Mouse (Mus musculus) lung, postnatal 36 days (tissue): ENCODE results near the gene Iars2.
A peak's percentile ranks its signal among the peaks of the same experiment; 100 is the strongest.

ENCODE experiments used
- DNase-seq: peaks from one replicate; pipeline ENCODE4 v3.0.0; 2022; ENCODE audit warnings: mixed read lengths

The Iars2 gene

DNA sequence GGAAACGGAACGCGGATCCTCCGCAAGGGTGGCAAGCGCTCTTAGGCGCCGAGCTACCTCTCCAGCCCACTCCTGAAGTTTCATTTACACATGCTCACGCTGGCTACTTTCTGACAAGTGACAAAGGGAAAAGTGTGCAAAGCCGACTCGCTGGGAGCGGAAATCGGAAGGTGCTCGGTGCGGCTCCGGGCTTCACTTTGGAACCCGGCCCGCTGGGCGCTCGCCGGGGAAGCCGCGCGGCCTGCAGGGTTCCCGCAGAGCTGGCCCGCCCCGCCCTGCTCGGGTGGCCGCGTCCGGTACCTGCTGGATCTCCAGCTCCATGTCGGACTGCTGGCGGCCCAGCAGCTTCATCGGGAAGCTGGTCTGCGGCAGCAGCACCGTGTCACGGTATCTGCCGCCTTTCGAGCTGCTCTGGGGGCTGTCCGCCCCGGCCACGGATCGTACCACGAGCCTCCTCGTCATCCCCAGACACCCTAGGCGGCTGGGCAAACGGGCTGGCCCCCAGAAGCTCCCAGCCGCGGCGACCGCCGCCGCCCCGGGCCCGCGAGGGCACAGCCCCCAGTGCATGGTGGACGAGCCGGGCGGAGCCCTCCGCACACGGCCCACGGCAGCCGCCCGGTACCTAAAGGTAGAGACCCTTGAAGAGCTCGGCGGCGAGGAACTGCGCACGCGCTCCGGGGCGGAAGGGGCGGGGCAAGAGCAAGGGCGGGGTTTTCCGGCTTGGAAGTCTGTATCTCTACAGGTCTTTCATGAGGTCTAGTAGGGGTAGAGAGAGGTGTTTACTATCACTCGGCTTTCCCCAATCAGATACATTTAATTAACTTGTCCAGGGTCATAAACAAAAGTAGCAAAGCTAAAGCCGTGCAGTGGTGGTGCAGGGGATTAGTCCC lies at the start of gene Iars2:
Gene Iars2 (minus strand): TSS at position 676 of the 890 bp plus-strand sequence.
- DNase-seq = peak; percentile 94

DNA sequence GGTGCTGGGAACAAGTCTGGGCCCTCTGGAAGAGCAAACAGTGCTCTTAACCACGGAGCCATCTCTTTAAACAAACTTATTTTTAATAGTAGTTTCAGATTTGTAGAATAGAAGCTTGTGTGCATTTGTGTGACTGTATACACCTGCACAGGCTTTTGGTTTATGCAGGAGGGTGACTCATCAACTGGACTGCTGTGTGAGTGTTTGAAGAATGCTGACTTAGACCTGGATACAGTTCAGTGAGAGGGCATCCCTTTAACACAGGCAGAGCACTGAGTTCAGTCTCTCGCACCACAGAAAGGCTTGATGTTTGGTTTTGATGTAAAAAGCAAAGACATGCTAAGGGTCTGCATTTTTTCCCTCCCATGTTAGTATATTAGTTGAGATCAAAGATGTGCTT lies 48.2 kb upstream of the Iars2 start:
- DNase-seq = no peak

DNA sequence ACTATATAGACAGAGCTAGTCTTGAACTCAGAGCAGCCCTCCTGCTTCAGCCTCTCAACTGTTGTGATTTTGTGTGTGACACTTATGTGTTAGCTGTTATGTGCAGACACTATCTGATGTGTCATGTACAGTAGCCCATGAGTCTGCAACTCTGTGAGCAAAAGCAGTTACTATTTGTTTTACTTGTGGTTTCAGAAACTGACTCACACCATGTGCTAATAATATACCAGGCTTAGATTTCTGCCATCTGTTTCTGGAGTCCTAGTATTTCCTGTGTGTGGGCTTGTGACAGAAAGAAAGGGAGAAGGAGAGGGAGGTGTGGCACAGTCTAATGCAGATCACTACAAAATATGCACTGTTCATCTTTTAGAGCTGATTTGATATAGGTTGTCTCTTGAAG lies 47.2 kb upstream of the Iars2 start:
- no peak for DNase-seq

DNA sequence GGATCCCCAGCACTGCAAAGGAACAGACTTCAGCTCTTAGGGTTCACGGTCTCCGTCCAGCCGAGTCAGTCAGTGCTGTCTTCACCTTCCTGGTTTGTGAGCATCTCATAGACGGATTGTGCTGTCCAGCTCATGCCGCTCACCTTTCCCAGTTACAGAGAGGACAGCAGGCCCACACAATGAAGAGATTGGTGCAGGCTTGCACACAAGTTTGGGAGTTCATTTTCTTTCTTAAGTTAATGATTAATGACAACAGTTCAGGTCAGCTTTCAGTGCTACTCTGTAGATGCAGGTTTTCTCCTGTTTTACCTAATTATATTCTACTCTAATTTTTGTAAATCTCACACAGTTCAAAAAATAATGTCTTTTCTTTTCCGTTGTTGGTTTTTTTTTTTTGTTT lies 40.8 kb upstream of the Iars2 start:
- DNase-seq = no peak

DNA sequence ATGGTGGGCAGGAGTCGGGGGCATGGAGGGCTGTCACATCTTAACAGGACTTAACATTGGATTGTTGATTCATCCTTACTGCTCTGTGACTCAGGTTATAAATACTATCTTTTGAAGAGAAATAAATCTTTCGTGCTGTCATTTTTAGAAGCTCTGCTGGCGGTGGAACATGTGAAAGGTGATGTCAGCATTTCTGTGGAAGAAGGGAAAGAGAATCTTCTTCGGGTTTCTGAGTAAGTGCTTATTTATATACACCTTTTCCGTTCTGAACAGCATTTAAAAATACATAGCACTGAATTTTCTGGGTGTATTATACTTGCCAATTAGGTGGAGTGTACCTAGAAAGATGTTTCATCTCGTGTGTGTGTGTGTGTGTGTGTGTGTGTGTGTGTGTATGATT lies 38.2 kb upstream of the Iars2 start:
- DNase-seq = no peak

DNA sequence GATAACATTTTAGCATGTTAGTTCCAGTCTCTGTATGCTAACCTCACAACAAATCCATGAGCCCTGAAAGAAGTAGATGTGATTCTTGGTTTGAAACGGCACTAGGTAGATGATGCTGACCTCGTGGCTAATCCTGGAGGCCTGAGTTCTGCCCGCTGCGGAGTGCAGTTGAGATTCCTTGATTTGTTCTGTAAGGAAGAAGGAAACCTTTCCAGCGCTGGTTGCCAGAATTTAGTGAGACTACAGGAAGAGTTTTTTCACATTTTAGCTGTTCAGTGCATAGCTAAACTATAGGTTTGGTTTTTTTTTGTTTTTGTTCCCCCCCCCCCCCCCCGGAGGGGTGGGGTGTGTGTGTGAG lies 35.0 kb upstream of the Iars2 start:
- DNase-seq = no peak

DNA sequence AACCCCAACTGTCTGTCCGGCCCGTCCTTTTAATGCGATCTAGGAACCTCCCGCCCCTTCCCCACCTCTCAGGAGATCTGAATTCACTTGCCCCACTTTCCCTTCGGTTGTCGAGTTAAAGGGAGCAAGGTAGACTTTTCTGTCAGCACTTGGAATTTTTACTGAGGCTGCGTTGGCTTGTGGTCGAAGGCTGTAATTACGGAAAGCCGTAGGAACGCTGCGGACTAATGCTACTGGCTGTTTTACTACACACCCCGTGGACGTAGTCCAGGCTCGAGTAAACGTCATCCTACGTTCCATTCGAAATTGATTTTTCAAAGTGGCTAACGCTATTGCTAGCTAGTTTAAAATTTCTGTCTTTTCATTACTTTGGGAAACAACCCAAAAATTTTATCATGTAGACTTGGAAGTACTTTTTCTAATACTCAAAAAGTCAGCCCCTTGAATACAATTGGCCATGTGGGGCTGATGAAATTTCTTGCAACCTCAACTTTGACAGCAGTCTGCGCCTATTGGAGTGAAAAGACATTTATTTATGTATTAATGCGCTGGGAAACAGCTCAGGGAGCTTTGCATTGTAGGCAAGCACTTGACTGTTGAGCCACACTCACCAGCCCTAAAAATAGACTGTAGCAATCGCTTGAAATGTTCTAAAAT lies 34.5 kb upstream of the Iars2 start:
- DNase-seq = peak; percentile 62

DNA sequence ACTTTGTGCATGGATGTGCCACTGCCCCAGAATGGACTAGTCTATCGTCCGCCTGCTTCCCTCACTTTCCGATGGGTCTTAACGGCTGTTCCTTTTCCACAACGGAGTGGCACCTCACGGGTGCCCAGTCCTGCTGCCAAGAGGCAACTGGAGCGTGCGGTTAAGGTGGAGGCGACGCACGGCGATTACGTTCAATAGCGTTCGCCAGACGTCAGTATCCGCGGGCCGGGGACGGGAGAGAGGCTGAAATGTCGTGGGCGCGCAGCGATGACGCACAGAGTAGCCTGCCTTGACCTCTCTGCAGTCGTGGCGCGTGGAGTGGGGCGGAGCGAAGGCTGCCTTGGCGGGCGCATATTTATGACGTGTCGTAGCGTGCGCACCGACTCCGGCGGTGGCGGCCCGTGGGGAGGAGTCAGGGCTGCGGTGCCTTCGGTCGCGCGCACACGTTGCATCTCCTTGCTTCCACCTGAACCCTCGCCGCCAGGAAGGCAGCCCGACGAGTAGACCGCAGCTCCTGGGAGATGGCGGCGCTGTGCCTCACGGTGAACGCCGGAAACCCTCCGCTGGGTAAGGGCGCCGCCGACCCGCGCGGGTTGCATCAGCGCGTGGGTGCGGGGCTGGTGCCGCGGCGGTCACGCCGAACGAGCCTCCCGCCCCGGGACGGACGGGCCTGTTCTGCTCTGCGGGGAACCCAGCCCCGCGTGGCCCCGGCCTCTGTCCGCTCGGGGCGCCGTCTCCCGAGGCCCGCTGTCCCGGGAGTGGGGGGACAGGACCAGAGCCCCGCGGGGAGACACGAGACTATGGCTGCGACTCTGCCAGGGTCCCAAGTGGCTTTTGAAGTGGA lies 33.7 kb upstream of the Iars2 start, which contains the start of gene Eprs:
Gene Eprs (plus strand): TSS at position 368 of the 844 bp plus-strand sequence.
- peak; percentile 99 for DNase-seq

DNA sequence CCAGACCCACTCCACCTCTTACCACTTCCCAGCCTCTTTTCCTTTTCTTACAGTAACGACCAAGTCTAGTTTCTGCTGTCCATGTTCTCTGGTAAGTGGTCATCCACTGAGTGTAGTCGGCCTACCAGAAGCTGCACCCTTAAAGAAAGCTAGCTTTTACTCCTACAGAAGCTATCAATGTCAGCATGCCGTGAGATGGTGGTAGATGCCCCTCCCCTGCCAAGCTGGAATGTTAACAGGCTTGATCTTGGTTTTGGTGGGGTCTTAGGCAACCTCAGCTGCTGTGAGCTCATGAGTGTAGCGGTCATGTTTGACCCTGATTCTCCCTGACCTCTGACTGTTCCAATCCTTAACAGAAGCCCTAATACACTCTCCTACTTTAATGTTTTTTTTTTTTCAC lies 29.0 kb upstream of the Iars2 start:
- DNase-seq = no peak

DNA sequence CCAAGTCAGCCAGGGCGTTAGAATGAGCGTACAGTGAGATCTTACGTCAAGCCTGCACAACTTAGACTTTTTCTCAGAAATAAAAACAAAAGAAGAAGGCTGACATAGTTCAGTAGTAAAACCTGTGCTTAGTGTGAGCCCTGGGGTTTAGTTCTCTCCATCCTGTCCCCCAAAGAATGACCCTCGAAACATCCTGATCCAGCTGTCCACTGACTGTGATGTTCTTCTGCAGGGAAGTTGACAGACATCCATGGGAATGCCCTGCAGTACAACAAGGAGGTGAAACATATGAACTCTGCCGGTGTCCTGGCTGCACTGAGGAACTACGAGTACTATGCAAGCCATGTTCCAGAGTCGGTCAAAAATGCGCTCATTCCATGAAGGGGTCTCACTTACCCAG lies 27.1 kb upstream of the Iars2 start:
- no peak for DNase-seq

DNA sequence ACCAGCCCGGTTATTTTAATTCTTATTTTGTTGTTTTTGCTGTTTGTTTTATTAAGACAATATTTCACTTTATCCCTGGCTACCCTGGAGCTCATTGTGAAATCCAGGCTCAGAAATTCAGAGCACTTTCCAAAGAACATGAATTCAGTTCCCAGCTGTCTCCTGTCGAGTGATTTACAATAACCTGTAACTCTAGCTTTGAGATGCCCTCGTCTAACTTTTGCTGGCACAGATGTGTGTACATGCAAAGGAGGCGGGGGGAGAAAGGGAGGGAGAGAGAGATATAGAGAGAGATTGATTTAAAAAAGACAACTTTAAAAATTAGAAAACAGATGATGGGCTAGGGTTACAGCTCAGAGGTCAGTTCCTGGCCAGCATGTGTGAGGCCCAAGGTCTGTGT lies 25.5 kb upstream of the Iars2 start:
- no peak for DNase-seq

DNA sequence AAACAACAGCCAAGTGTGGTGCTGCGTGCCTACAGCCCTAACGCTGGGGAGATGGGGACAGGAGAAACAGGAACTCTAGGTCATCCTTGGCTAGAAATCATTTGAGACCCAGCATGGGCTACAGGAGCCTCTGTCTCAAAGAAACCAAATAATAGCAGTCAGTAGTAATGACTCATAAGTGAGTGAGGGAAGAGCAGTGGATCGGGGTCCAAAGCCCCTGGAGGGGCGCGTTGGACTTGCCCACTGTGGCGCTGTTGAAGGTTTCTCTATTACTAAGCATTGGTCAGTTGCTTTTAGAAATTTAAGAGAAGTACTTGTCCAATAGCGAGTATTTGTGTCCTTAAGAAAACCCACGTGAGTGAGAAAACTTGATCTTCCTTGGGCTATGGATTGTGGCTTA lies 24.2 kb upstream of the Iars2 start:
- no peak for DNase-seq

DNA sequence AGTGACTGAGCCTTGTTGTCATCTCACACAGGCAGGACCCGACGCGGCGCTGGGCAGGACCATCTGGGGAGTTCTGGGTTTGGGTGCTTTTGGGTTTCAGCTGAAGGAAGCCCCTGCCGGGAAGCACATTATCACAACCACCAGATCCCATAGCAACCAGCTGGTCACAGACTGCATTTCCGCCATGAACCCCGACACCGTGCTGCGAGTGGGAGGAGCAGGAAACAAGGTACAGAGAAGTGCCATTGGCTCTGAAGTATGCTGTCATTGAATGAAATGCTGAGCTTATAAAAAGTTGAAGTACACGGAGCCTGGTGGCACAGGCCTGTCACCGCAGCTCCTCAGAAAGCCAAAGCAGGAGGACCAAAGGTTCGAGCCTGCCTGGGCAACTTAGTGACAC lies 23.0 kb upstream of the Iars2 start:
- DNase-seq = no peak

DNA sequence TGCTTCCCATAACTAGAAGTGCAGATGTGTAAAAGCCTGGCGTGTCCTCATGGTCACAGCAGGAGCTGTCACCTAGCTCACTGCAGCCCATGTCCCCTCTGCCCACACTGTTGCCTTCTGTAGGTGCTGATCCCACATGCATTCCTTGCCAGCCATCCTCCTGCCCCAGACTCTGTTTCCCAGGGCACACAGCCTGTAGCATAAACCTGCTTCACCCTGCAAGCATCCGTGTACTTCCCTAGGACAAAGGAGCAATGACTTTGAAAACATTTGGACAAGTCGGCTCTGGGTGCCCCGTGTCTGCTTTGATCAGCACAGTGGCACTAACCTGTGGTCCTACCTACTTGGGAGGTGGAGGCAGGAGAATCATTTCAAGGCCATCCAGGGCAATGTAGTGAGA lies 21.4 kb upstream of the Iars2 start:
- DNase-seq = no peak

DNA sequence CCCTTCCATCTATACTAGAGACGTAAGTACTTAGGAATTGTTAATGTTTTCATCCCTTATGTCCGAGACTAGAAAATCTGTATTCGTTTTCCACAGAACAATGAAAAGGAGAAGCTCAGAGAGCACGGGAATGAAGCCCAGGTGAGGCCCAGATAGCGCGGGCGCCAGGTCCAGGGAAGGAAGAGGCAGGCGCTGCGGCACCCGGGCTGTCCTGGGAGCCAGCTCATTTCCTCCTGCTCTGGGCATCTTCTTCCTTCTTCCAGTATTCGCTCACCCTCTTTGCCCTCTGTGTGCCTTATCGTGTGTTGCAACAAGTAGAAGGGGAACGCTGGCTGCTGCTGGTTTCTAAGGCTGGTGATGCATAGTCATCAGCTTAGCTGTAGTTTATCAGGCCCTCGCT lies 20.5 kb upstream of the Iars2 start:
- DNase-seq = no peak

DNA sequence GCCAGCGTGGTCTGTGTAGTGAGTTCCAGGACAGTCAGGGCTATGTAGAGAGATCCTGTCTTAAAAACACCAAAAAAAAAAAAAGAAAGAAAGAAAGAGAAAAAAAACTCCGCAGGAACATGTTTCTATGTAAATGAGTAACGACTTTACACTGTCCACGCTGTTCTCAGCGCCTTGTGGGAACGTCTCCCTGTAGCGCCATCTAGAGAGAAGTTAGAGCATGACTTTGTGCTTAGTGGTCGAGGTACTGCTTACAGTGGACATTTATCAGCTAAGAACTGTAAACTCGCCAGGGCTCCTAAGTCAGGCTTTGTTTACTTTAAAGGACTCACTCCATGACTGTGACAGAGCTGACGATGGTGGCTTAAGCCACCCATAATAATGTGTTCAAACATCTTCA lies 17.0 kb upstream of the Iars2 start:
- DNase-seq = peak; percentile 26

DNA sequence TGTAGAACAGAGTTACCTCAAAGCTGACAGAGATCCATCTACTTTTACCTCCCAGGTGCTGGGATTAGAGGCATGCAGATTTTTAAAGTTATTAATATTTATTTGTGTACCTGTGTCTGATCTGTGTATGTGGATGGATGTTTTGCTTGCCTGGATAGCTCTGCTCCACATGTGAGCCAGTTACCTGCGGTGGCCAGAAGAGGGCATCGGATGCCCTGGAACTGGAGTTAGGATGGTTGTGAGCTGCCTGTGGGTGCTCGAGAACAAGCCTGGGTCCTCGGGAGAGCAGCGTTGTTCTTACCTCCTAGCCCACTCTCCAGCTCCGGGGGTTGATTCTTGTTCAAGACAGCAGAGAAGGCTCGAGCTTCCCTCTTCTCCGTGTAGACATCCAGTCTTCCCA lies 14.2 kb upstream of the Iars2 start:
- no peak for DNase-seq

DNA sequence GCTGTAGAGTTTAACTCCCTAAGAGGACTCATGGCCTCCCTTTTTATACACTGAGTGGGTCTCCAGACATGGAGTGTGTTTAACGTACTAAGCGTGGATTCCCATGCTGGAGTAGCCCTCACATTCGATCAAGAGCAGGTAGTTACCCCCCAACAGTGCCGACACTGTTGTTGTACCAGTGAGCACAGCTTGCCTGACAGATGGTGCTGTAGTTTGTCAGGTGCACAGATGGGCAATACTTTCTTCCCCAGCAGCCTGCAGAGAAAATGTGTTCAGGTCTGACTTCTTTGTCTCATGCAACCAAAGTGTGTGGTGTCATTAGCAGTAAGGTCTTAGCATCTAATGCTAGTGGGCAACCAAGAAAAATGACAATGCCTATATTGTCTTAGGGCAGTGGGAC lies 13.2 kb upstream of the Iars2 start:
- DNase-seq = no peak

DNA sequence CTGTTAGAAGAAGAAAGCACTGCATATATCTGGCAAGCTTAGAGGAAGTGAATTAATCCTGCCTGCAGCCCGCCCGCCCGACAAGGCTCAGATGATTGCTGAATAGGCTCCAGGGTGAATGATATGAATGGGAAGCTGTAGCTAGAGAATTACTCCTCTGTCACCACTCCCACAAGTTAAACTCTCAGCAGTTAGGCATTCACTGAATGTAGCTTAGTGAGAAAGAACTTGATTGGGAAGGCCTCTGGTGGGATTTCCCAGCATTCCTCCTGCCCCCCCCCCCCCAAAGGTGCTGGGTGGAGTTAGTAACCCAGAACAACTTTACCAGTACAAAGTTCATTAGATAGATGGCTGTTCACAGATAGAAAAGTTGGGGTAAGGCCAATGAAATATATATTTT lies 7.3 kb upstream of the Iars2 start:
- no peak for DNase-seq

DNA sequence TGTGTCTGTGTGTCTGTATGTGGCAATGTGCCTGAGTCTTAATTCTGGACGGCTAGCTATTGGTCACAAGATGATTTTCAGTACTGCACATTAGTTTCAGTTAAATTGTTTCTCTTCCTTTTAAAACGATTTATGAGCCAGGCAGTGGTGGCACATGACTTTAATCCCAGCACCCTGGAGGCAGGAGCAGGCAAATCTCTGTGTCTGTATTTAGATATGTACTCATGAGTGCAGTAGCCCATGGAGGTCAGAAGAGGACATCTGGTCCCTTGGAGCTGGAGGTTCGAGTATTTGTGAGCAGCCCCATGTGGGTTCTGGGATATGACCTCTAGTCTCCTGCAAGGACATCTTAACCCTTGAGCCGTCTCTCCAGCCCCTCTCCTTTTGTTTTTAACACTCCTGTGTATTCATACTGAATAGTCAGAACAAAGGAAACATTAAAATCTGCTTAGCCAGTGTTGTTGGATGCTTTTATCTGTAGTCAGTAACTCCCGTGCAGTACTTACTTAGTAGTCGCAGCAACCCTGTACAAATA lies 6.1 kb upstream of the Iars2 start:
- no peak for DNase-seq

DNA sequence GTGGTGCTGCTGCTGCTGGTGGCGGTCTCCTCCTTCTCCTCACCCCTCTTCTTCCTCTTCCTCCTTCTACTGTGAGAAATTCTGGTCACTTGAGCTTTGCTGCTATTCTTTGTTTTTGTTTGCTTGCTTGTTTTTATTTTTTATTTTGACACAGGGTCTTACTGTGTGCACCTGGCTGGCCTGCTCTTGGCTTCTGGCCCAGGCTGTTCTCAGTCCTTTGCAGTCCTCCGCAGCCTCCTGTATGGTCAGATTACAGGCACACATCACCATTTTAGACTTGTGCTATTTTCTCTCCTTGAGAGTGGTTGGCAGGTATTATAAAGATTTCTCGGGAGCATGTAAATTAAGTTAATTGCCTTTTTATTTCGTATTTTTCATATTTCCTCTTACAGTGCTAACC lies 4.9 kb upstream of the Iars2 start:
- DNase-seq = no peak

DNA sequence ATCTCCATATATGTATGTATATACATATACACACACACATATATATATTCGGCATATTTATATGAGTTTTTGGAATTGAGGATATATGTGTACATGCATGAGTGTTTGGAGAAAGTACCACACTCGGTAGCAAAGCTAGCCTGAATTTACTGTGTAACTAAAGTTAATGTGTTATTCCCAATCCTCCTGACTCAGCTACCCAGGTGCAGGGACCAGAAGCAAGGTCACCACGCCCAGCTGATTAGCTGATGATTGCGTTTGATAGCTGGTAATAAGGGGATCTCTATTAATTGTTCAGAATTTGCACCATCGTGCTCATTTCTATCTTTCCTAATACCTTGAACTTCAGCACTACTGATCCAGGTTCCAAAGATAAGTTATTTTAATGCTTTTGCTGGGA lies 4.5 kb upstream of the Iars2 start:
- DNase-seq = no peak

DNA sequence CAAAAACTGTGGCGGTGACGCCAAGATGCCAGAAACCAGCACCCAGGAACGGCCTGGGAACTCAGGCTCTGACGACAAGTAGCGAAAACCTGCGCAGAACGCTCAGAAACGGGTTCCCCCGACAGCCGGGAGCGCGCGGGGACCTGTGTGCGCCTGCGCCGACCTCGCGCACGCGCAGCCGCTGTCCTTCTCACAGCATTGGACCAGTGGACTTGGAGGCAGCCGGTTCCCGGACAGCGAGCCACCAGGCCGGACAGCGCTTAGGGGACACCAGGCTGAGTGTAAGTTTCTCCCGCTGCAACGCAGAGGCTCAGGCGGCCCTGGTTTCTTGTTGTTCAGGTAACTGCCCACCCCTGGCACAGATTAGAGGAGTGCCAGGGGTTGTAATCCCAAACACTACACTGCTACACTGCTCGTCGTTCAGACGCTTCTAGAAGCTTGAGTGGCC lies 2.8 kb upstream of the Iars2 start, which contains the start of gene Bpnt1:
Gene Bpnt1 (plus strand): TSS at position 167 of the 448 bp plus-strand sequence.
- DNase-seq = peak; percentile 90
